Mouse (Mus musculus) c-Kit-negative CD71-positive TER-119-positive erythroid progenitor cells, embryonic 14.5 days (primary cell): Measurements from ENCODE around the gene Cacna1h.

Experiments
- DNase-seq: peaks from one replicate; pipeline ENCODE4 v3.0.0-alpha.2; 2013; ENCODE audit warnings: low read depth, low spot score

The Cacna1h gene

GRCm38 (mm10) chr17:25433617-25434606 is at the start of gene Cacna1h:
Cacna1h (minus strand) TSS chr17:25433783.
- DNase-seq, result no peak

GRCm38 (mm10) chr17:25482092-25482491 is 48.5 kb upstream of the Cacna1h start:
- no peak for DNase-seq

- DNase-seq, result no peak
These were observed 47.2 kb upstream of the Cacna1h start for GRCm38 (mm10) chr17:25480820-25481219.

GRCm38 (mm10) chr17:25480152-25480551 is 46.6 kb upstream of the Cacna1h start:
- no peak for DNase-seq

- peak; percentile 28 for DNase-seq
These were observed 42.6 kb upstream of the Cacna1h start for GRCm38 (mm10) chr17:25475946-25476744.

GRCm38 (mm10) chr17:25474330-25475077 is 40.9 kb upstream of the Cacna1h start:
- DNase-seq, result peak; percentile 20

- DNase-seq, result no peak
These were observed 38.5 kb upstream of the Cacna1h start for GRCm38 (mm10) chr17:25472044-25472443.

- no peak for DNase-seq
These were observed 37.8 kb upstream of the Cacna1h start for GRCm38 (mm10) chr17:25471418-25471817.

- no peak for DNase-seq
These were observed 36.2 kb upstream of the Cacna1h start for GRCm38 (mm10) chr17:25469798-25470197.

- DNase-seq, result no peak
These were observed 34.7 kb upstream of the Cacna1h start for GRCm38 (mm10) chr17:25468301-25468700.

GRCm38 (mm10) chr17:25467781-25468180 is 34.2 kb upstream of the Cacna1h start:
- DNase-seq, result no peak

- no peak for DNase-seq
These were observed 32.7 kb upstream of the Cacna1h start for GRCm38 (mm10) chr17:25466257-25466656.

- no peak for DNase-seq
These were observed 30.5 kb upstream of the Cacna1h start for GRCm38 (mm10) chr17:25464091-25464490.

GRCm38 (mm10) chr17:25463326-25463945 is 29.9 kb upstream of the Cacna1h start:
- no peak for DNase-seq

GRCm38 (mm10) chr17:25462236-25462875 is 28.8 kb upstream of the Cacna1h start:
- no peak for DNase-seq

GRCm38 (mm10) chr17:25456540-25456939 is 23.0 kb upstream of the Cacna1h start:
- no peak for DNase-seq

- DNase-seq, result no peak
These were observed 20.7 kb upstream of the Cacna1h start, which contains the start of gene Tekt4 for GRCm38 (mm10) chr17:25454272-25454671. Tekt4 (plus strand) TSS chr17:25454615.

- no peak for DNase-seq
These were observed 18.8 kb upstream of the Cacna1h start for GRCm38 (mm10) chr17:25452246-25452965.

GRCm38 (mm10) chr17:25450329-25450728 is 16.7 kb upstream of the Cacna1h start:
- DNase-seq, result no peak

GRCm38 (mm10) chr17:25447865-25448264 is 14.3 kb upstream of the Cacna1h start:
- DNase-seq, result no peak
